Mouse (Mus musculus): Measurements from ENCODE around the gene 1700013F07Rik.
A peak's percentile ranks its signal among the peaks of the same experiment; 100 is the strongest.
"Not testable (repeated sequence)": the region's sequence is repeated elsewhere in the genome, so short reads cannot be mapped to it uniquely, and the experiment has no call there.

1700013F07Rik gene

GRCm38 (mm10) chr3:108533951-108534350 lies at the start of gene 1700013F07Rik:
TSS of gene 1700013F07Rik (plus strand) at chr3:108534150.
- DNase-seq (ENCODE audit: extremely low read depth, insufficient read length, low spot score): no peak

GRCm38 (mm10) chr3:108484749-108485148 lies 49.2 kb upstream of the 1700013F07Rik start:
- DNase-seq (ENCODE audit: extremely low read depth, insufficient read length, low spot score): no peak

- no peak for DNase-seq (ENCODE audit: extremely low read depth, insufficient read length, low spot score)
Measured at GRCm38 (mm10) chr3:108489968-108490367, 44.0 kb upstream of the 1700013F07Rik start.

- DNase-seq (ENCODE audit: extremely low read depth, insufficient read length, low spot score): no peak
Measured at GRCm38 (mm10) chr3:108494861-108495474, 39.0 kb upstream of the 1700013F07Rik start.

- DNase-seq (ENCODE audit: extremely low read depth, insufficient read length, low spot score): no peak
Measured at GRCm38 (mm10) chr3:108495486-108495885, 38.5 kb upstream of the 1700013F07Rik start.

- DNase-seq (ENCODE audit: extremely low read depth, insufficient read length, low spot score): no peak
Measured at GRCm38 (mm10) chr3:108497602-108498001, 36.3 kb upstream of the 1700013F07Rik start.

GRCm38 (mm10) chr3:108499826-108500225 lies 34.1 kb upstream of the 1700013F07Rik start:
- peak; percentile 29 for DNase-seq (ENCODE audit: extremely low read depth, insufficient read length, low spot score)

GRCm38 (mm10) chr3:108501411-108501810 lies 32.5 kb upstream of the 1700013F07Rik start:
- DNase-seq (ENCODE audit: extremely low read depth, insufficient read length, low spot score): not testable (repeated sequence)

- no peak for DNase-seq (ENCODE audit: extremely low read depth, insufficient read length, low spot score)
Measured at GRCm38 (mm10) chr3:108503908-108504307, 30.0 kb upstream of the 1700013F07Rik start.

- no peak for DNase-seq (ENCODE audit: extremely low read depth, insufficient read length, low spot score)
Measured at GRCm38 (mm10) chr3:108508745-108509474, 25.0 kb upstream of the 1700013F07Rik start.

GRCm38 (mm10) chr3:108510156-108510555 lies 23.8 kb upstream of the 1700013F07Rik start:
- DNase-seq (ENCODE audit: extremely low read depth, insufficient read length, low spot score): no peak

- no peak for DNase-seq (ENCODE audit: extremely low read depth, insufficient read length, low spot score)
Measured at GRCm38 (mm10) chr3:108510716-108511483, 23.1 kb upstream of the 1700013F07Rik start.

GRCm38 (mm10) chr3:108513465-108513864 lies 20.5 kb upstream of the 1700013F07Rik start:
- no peak for DNase-seq (ENCODE audit: extremely low read depth, insufficient read length, low spot score)

GRCm38 (mm10) chr3:108518276-108518675 lies 15.7 kb upstream of the 1700013F07Rik start:
- no peak for DNase-seq (ENCODE audit: extremely low read depth, insufficient read length, low spot score)

GRCm38 (mm10) chr3:108523415-108523814 lies 10.5 kb upstream of the 1700013F07Rik start:
- no peak for DNase-seq (ENCODE audit: extremely low read depth, insufficient read length, low spot score)

- no peak for DNase-seq (ENCODE audit: extremely low read depth, insufficient read length, low spot score)
Measured at GRCm38 (mm10) chr3:108528489-108528888, 5.5 kb upstream of the 1700013F07Rik start.

GRCm38 (mm10) chr3:108533114-108533885 lies 650 bp upstream of the 1700013F07Rik start:
- DNase-seq (ENCODE audit: extremely low read depth, insufficient read length, low spot score): no peak

GRCm38 (mm10) chr3:108535896-108536516 lies 2.1 kb downstream of the 1700013F07Rik start:
- DNase-seq (ENCODE audit: extremely low read depth, insufficient read length, low spot score): no peak

GRCm38 (mm10) chr3:108536517-108537260 lies 2.7 kb downstream of the 1700013F07Rik start, which contains the start of gene 5330417C22Rik:
TSS of gene 5330417C22Rik (minus strand) at chr3:108536536.
- peak; percentile 12 for DNase-seq (ENCODE audit: extremely low read depth, insufficient read length, low spot score)

All from 3134 (cell line).